Mouse (Mus musculus) liver, embryonic 14.5 days (tissue): ENCODE measurements at regions not wholly inside any gene's neighbourhood (a gene's known extent, or its start where the extent isn't known, plus 50 kb on each side); places are given as distances from the start of the nearest gene placed in this dataset.

Experiments
- ATAC-seq: fragments of 200-750 bp; cut with Nextera tagmentation; 2 replicates; pipeline ENCODE4 v1.8.0; 2017; ENCODE audit warnings: moderate number of reproducible peaks, mild to moderate bottlenecking, moderate library complexity; ENCODE audit not compliant: insufficient read depth
- DNase-seq, 3 experiments: peaks; one replicate each; pipeline ENCODE4 v3.0.0-alpha.2; 2012 to 2013; ENCODE audit warnings: low read depth in 3 of 3, low spot score in 3 of 3
- H3K27ac ChIP-seq: fragments of 300-500 bp; sonication (generic); 2 replicates; pipeline ENCODE4 v1.5.1; 2014; ENCODE audit warnings: moderate library complexity, mild to moderate bottlenecking, control low read depth, inconsistent platforms
- H3K27me3 ChIP-seq: fragments of 300-500 bp; sonication (generic); 2 replicates; pipeline ENCODE4 v1.6.1; 2014; ENCODE audit warnings: mild to moderate bottlenecking, low read length, moderate library complexity; ENCODE audit not compliant: control insufficient read depth, insufficient read depth
- H3K36me3 ChIP-seq: fragments of 300-500 bp; sonication (generic); replicated peaks from 2 replicates; pipeline ENCODE4 v1.6.1; 2014; ENCODE audit warnings: low read depth; ENCODE audit not compliant: control insufficient read depth, insufficient read depth
- H3K4me1 ChIP-seq, 2 experiments: fragments of 200-500 bp in 1 of 2; fragments of 300-500 bp in 1 of 2; sonication (generic) in 1 of 2; replicated peaks; 2 replicates each; pipeline ENCODE4 v1.6.1; 2012 to 2014; ENCODE audit warnings: antibody characterized with exemption in 1 of 2, inconsistent platforms in 1 of 2, low read length in 1 of 2; ENCODE audit not compliant: control insufficient read depth in 2 of 2, insufficient read depth in 2 of 2
- H3K4me2 ChIP-seq: fragments of 300-500 bp; sonication (generic); 2 replicates; pipeline ENCODE4 v1.6.1; 2014; ENCODE audit warnings: low read depth, mild to moderate bottlenecking, control low read depth, moderate library complexity
- H3K4me3 ChIP-seq, 2 experiments: fragments of 200-500 bp in 1 of 2; fragments of 300-500 bp in 1 of 2; sonication (generic) in 1 of 2; 2 replicates each; pipeline ENCODE4 v1.5.1; 2012 to 2014; ENCODE audit warnings: low read depth in 2 of 2, low read length in 2 of 2, mild to moderate bottlenecking in 2 of 2, control low read depth in 1 of 2, inconsistent platforms in 1 of 2, moderate library complexity in 1 of 2; ENCODE audit not compliant: insufficient read depth in 1 of 2
- H3K9ac ChIP-seq: fragments of 300-500 bp; sonication (generic); replicated peaks from 2 replicates; pipeline ENCODE4 v1.6.1; 2014; ENCODE audit warnings: mild to moderate bottlenecking, control low read depth, moderate library complexity
- H3K9me3 ChIP-seq: fragments of 300-500 bp; sonication (generic); 2 replicates; pipeline ENCODE4 v1.6.1; 2016; ENCODE audit warnings: low read length, mixed read lengths; ENCODE audit not compliant: control insufficient read depth
- CTCF ChIP-seq: IDR thresholded peaks from 2 replicates; pipeline ENCODE4 v1.5.1; 2016; ENCODE audit warnings: antibody characterized with exemption, low read depth, control low read depth
- EP300 ChIP-seq: IDR thresholded peaks from 2 replicates; pipeline ENCODE4 v1.6.1; 2016; ENCODE audit warnings: antibody characterized with exemption, low read depth
- WGBS: fragments of 180-500 bp; shearing (Covaris S2); extraction: QIAGEN DNeasy Blood & Tissue Kit; methylation state at CpG from one replicate; pipeline ENCODE4 v1.1.7; 2014; ENCODE audit not compliant: insufficient replicate concordance; 5-methylcytosine and 5-hydroxymethylcytosine counted together

GRCm38 (mm10) chr12:106931591-106931990 lies 556.8 kb upstream of the 3110018I06Rik start:
- Histone ChIP-seq H3K27ac (no peak overlapping the region), H3K9me3 (no peaks in the 10 kb centered on the region), H3K4me1 (no peaks in the 10 kb centered on the region), H3K27me3 (no peaks in the 10 kb centered on the region), H3K36me3 (no peaks in the 10 kb centered on the region), H3K4me3 (no peak overlapping the region), H3K4me2 (no peak overlapping the region), H3K9ac (no peak overlapping the region)
- DNase-seq (no peak), ATAC-seq (no peak)
- TF ChIP-seq EP300: no peak
- TF ChIP-seq CTCF: no peak
- WGBS: 65% methylated on average over 3 of the region's 3 CpGs

GRCm38 (mm10) chr12:106939381-106939780 lies 549.1 kb upstream of the 3110018I06Rik start:
- no peaks in the 10 kb centered on the region for H3K36me3 ChIP-seq
- H3K9me3 ChIP-seq: no peaks in the 10 kb centered on the region
- no peak overlapping the region for H3K4me3 ChIP-seq
- H3K27ac ChIP-seq: no peak overlapping the region
- H3K27me3 ChIP-seq: no peaks in the 10 kb centered on the region
- no peak for DNase-seq
- no peak overlapping the region for H3K4me2 ChIP-seq
- 67% methylated on average over 12 of the region's 12 CpGs for WGBS
- ATAC-seq: no peak
- TF ChIP-seq EP300 (no peak), CTCF (no peak)
- no peaks in the 10 kb centered on the region for H3K4me1 ChIP-seq
- no peak overlapping the region for H3K9ac ChIP-seq

DNA sequence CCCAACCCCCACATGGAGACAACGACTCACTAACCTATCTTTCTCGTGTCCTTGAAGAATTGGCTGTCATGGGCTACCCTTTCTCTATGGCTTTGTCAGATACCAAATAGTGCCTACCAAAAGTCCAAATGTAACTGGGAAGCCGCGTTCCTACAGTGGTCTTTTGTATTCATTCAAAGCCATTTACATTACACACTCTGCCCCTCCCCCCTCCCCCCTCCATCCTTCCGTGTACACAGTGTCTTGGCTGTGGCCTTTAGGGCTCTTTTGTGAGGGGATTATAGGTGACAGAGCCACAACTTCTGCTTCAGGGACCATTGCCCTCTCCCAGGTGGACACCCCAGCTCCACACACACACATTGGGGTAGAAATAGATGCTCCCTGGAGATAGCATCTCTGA lies 544.6 kb upstream of the 3110018I06Rik start:
- Histone ChIP-seq H3K9me3 (no peaks in the 10 kb centered on the region), H3K4me1 (no peaks in the 10 kb centered on the region), H3K27ac (no peak overlapping the region), H3K9ac (no peak overlapping the region), H3K27me3 (no peaks in the 10 kb centered on the region), H3K4me3 (no peak overlapping the region), H3K36me3 (no peaks in the 10 kb centered on the region), H3K4me2 (no peak overlapping the region)
- DNase-seq: no peak
- WGBS: 40% methylated on average over 5 of the region's 5 CpGs
- no peak for ATAC-seq
- TF ChIP-seq CTCF: no peak
- TF ChIP-seq EP300: no peak

GRCm38 (mm10) chr12:106952621-106953020 lies 535.8 kb upstream of the 3110018I06Rik start:
- TF ChIP-seq CTCF: no peak
- no peak for TF ChIP-seq EP300
- DNase-seq (no peak), ATAC-seq (no peak)
- Histone ChIP-seq H3K27ac (no peak overlapping the region), H3K36me3 (no peaks in the 10 kb centered on the region), H3K4me2 (no peak overlapping the region), H3K27me3 (no peaks in the 10 kb centered on the region), H3K4me3 (no peak overlapping the region), H3K4me1 (no peaks in the 10 kb centered on the region), H3K9ac (no peak overlapping the region), H3K9me3 (no peaks in the 10 kb centered on the region)
- 72% methylated on average over 11 of the region's 11 CpGs for WGBS

DNA sequence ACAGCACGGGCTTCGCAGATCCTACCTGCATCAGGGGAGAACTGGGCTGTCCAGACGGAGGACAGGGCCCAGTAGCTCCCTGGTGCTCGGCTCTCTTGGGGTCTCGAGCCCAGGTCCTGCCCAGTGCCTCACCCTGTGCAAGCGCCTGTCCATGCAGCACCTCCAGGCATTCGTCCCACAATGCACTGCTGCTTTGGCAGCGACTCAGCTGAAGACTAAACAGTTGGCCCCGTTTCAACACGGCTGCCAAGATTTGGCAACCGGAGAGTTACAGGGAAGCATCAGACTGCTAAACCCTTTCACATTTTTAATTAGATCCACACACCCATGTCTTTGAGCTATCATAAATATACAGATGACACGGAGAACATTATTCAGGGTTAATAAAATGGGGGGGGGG lies 532.7 kb upstream of the 3110018I06Rik start:
- TF ChIP-seq CTCF: no peak
- TF ChIP-seq EP300: no peak
- no peak overlapping the region for H3K4me2 ChIP-seq
- no peak overlapping the region for H3K9ac ChIP-seq
- ATAC-seq: no peak
- no peaks in the 10 kb centered on the region for H3K27me3 ChIP-seq
- 66% methylated on average over 12 of the region's 12 CpGs for WGBS
- DNase-seq: no peak
- H3K4me3 ChIP-seq: no peak overlapping the region
- H3K36me3 ChIP-seq: no peaks in the 10 kb centered on the region
- H3K9me3 ChIP-seq: no peaks in the 10 kb centered on the region
- H3K4me1 ChIP-seq: no peaks in the 10 kb centered on the region
- no peak overlapping the region for H3K27ac ChIP-seq
